Mouse (Mus musculus) midbrain, embryonic 12.5 days (tissue): ENCODE measurements around the gene Pmp22. TPM values are rescaled to one million over a fixed set of nuclear protein-coding genes. Genes with fewer than 3 reads are reported as not detected.

Experiments
- ATAC-seq: fragments of 200-750 bp; cut with Nextera tagmentation; 2 replicates; pipeline ENCODE4 v1.8.0; 2017; ENCODE audit warnings: low read depth, moderate TSS enrichment, moderate library complexity; ENCODE audit not compliant: low FRiP score
- H3K27ac ChIP-seq: fragments of 300-500 bp; sonication (generic); replicated peaks from 2 replicates; pipeline ENCODE4 v1.5.1; 2016; ENCODE audit warnings: mild to moderate bottlenecking
- H3K27me3 ChIP-seq: fragments of 300-500 bp; sonication (generic); 2 replicates; pipeline ENCODE4 v1.6.1; 2016; ENCODE audit warnings: mild to moderate bottlenecking
- H3K36me3 ChIP-seq: fragments of 300-500 bp; sonication (generic); 2 replicates; pipeline ENCODE4 v1.6.1; 2016
- H3K4me1 ChIP-seq: fragments of 300-500 bp; sonication (generic); 2 replicates; pipeline ENCODE4 v1.6.1; 2016
- H3K4me2 ChIP-seq: fragments of 300-500 bp; sonication (generic); replicated peaks from 2 replicates; pipeline ENCODE4 v1.6.1; 2016; ENCODE audit warnings: mild to moderate bottlenecking, moderate library complexity
- H3K4me3 ChIP-seq: fragments of 300-500 bp; sonication (generic); 2 replicates; pipeline ENCODE4 v1.5.1; 2016; ENCODE audit warnings: mild to moderate bottlenecking
- H3K9ac ChIP-seq: fragments of 300-500 bp; sonication (generic); replicated peaks from 2 replicates; pipeline ENCODE4 v1.6.1; 2016; ENCODE audit warnings: mild to moderate bottlenecking, moderate library complexity
- H3K9me3 ChIP-seq: fragments of 300-500 bp; sonication (generic); 2 replicates; pipeline ENCODE4 v1.6.1; 2016; ENCODE audit warnings: mild to moderate bottlenecking
- WGBS: fragments of 180-500 bp; shearing (Covaris S2); methylation state at CpG from one replicate; pipeline ENCODE4 v1.1.7; 2016; 5-methylcytosine and 5-hydroxymethylcytosine counted together
- polyA plus RNA-seq: library from polyadenylated mRNA; unstranded; fragments of >200 nt; fragmentation: Nextera tagmentation; extraction: Ambion mirVana; gene quantifications from 2 replicates; pipeline ENCODE4 v1.2.1, GENCODE M21; 2016

Pmp22 gene
- polyA plus RNA-seq, 1 experiment from 2014 or later, result 41.6 TPM

DNA sequence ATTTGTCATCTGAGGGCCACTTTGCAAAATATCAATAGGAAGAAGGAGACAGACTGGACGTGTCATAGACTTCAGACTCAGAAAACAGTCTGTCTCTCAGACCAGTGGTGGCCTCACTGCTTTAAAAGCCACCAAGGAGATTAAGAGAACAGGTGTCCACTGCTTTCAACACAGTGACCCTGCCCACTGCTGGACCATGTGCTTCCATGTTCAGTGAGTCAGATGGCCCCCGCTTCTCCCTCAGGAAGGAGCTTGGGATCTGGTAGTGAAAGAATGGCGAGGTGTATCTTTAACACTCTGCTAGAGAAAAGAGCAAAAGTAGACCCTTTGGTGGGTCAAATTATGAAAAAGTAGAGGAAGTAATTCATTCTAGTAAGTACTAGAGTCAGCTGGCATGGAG lies 18.5 kb upstream of the Pmp22 start:
- Histone ChIP-seq H3K9ac (no peak overlapping the region), H3K4me2 (no peak overlapping the region), H3K4me1 (0 out of 2 replicates have a peak, but pooled peaks cover 4% of the 10 kb centered on the region), H3K9me3 (no peaks in the 10 kb centered on the region), H3K27me3 (no peaks in the 10 kb centered on the region), H3K27ac (no peak overlapping the region), H3K36me3 (no peaks in the 10 kb centered on the region), H3K4me3 (no peak overlapping the region)
- WGBS, result 88% methylated on average over 3 of the region's 3 CpGs
- no peak for ATAC-seq

DNA sequence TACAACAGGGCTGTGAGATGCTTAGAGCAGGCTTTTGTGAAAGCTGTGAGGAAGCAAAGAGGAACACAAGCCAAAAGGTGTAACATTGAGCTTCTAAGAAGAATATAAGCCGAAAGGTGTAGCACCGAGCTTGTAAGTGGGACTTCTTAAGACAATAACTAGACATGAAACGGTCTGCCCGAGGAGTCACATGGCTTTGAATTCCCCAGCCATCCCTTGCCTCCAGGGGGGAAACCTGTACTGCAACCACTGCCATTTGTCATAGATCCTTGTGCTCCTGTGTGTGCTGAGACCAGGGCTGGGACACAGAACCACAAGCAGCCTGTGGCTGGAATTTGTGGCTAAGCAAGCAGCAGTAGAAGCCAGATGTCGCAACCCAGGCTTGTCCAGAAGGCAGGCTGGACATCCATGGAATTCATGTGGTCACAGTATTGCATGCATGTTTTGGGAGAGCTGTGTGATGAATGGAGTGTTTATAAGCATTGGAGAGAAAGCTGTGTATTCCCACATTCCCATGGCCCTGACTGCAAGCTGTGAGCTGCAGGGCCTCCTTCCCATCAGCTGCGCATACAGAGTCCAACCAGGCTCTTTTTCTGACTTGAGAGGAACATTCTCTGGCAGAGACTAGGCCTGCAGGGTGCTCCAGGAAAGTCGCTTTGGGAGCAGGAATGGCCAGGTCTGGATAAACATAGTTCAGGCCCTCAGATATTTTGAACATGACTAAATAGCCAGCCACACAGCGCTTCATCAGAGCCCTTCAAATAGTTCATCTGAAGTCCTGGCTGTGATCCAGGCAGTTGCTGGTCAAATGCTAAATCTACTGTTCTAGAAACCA lies 13.8 kb upstream of the Pmp22 start:
- ATAC-seq, result no peak
- WGBS, result 84% methylated on average over 8 of the region's 8 CpGs

DNA sequence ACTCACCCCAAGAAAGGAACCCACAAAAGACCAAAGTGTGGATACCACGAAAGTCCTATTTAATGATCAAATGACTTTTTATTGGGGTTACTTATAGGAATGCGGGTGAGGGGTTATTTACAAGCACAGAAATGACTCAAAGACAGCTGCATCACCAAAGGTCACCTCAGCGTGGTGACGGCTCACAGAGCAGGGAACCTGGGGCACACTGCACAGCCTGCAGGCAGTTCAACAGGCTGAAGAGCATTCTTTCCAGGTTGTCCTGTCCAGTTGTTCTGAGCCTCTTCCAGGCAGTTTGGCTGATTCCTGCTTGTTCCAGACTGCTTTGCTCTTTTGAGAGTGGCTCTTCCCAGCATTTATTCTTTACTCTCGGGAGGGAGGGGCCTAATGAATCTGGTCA lies 12.1 kb upstream of the Pmp22 start:
- no peaks in the 10 kb centered on the region for H3K9me3 ChIP-seq
- no peak overlapping the region for H3K9ac ChIP-seq
- 90% methylated on average over 5 of the region's 5 CpGs for WGBS
- H3K4me1 ChIP-seq, result no peaks in the 10 kb centered on the region
- no peak for ATAC-seq
- no peaks in the 10 kb centered on the region for H3K36me3 ChIP-seq
- H3K27me3 ChIP-seq, result no peaks in the 10 kb centered on the region
- no peak overlapping the region for H3K4me2 ChIP-seq
- no peak overlapping the region for H3K27ac ChIP-seq
- H3K4me3 ChIP-seq, result no peak overlapping the region

More for the DNA sequence above, 13.8 kb upstream of the Pmp22 start:
- H3K9ac ChIP-seq, result no peak overlapping the region
- no peaks in the 10 kb centered on the region for H3K4me1 ChIP-seq
- no peak overlapping the region for H3K4me3 ChIP-seq
- no peak overlapping the region for H3K27ac ChIP-seq
- no peak overlapping the region for H3K4me2 ChIP-seq
- no peaks in the 10 kb centered on the region for H3K36me3 ChIP-seq
- H3K27me3 ChIP-seq, result no peaks in the 10 kb centered on the region
- H3K9me3 ChIP-seq, result no peaks in the 10 kb centered on the region

DNA sequence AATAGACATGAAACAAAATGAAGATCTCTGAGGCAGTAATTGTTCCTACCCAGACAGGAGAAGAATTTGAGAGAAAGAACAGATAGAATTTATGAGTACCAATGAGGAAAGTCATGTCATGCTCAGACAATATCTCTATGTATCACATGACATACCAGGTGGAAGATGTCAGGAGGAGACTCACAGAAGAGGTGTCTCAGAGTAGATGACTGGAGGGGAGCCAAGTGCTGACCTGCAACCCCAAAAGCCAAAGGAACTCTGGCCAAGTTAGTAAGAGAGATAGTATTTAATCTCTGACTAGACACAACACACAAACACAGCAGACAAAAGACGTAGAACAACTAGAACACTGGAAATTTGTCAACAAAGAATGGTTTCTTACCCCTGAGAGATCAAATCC lies 11.5 kb upstream of the Pmp22 start:
- no peak for ATAC-seq
- Histone ChIP-seq H3K9ac (no peak overlapping the region), H3K9me3 (no peaks in the 10 kb centered on the region), H3K27ac (no peak overlapping the region), H3K27me3 (no peaks in the 10 kb centered on the region), H3K36me3 (no peaks in the 10 kb centered on the region), H3K4me3 (no peak overlapping the region), H3K4me2 (no peak overlapping the region), H3K4me1 (no peaks in the 10 kb centered on the region; the same call in 1 of the 2 replicates)
- WGBS, result 94% methylated on average over 1 of the region's 1 CpGs

DNA sequence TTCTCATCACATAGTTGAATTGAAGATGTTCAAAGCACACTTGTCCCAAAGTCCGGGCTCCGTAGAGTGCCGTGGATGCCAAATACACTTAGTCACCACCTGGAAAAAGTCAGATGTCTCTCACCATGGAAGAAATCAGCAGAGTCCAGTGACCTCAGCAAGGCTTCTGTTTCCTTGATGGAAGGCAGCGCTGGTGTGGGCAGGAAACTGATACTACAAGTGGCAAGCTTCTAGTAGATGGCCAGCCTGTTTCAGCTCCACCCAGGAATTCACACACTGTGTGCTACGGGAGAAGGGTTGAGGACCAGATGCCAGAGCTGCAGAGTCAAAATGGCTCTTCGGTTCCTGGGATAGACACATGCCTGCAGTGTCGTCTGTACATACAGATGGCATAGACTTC lies 9.0 kb upstream of the Pmp22 start:
- H3K4me3 ChIP-seq, result no peak overlapping the region
- WGBS, result 91% methylated on average over 7 of the region's 7 CpGs
- H3K27me3 ChIP-seq, result no peaks in the 10 kb centered on the region
- no peaks in the 10 kb centered on the region; the same call in 1 of the 2 replicates for H3K4me1 ChIP-seq
- H3K36me3 ChIP-seq, result no peaks in the 10 kb centered on the region
- H3K4me2 ChIP-seq, result no peak overlapping the region
- no peak overlapping the region for H3K9ac ChIP-seq
- no peaks in the 10 kb centered on the region for H3K9me3 ChIP-seq
- no peak overlapping the region for H3K27ac ChIP-seq
- ATAC-seq, result no peak

DNA sequence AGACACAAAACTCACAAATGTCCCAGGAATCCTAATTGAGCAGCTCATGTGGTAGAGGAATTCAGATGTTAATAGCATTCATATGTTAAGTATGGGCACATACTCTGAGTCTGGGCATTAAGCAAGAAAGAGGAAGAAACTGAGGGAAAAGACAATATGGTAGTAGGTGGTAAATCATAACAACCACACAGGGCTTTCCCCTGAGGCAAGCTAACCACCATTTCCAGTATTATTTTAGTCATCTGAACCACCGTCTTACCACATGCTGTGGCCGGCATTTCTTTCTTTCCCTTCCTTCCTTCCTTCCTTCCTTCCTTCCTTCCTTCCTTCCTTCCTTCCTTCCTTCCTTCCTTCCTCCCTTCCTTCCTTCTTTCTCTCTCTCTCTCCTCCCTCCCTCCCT lies 6.5 kb upstream of the Pmp22 start:
- H3K9me3 ChIP-seq, result no peaks in the 10 kb centered on the region
- H3K27me3 ChIP-seq, result no peaks in the 10 kb centered on the region
- H3K27ac ChIP-seq, result no peak overlapping the region
- ATAC-seq, result no peak
- no peak overlapping the region for H3K4me3 ChIP-seq
- WGBS, result 68% methylated on average over 2 of the region's 2 CpGs
- H3K9ac ChIP-seq, result no peak overlapping the region
- H3K36me3 ChIP-seq, result no peaks in the 10 kb centered on the region
- no peaks in the 10 kb centered on the region; the same call in 1 of the 2 replicates for H3K4me1 ChIP-seq
- H3K4me2 ChIP-seq, result no peak overlapping the region

DNA sequence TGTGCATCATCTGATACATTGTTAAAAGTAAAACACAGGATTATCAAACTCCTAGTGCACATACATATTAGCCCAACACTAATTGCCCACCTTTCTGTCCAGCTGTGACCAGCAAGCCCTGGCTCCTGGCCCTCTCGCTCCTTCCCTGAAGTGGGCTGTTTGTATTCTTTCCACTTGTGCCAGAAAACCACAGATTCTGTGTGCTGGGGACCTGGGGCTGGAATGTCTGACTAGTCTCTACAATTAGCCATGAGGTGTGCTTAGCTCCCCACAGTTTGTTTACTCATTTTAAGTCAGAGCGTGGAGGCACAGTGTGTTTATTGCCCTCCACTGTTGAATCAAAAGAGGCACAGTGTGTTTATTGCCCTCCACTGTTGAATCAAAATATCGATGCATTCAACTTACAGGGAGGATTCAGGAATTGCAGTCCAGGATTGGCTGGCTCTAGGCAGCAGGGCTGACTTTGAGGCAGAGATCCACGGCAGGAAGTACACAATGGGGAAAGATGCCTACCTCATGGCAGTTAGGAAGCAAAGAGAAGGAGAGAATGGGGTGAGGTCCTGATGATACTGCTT lies 5.9 kb upstream of the Pmp22 start:
- H3K27me3 ChIP-seq, result peaks cover 4% of the 10 kb centered on the region; the same call in 1 of the 2 replicates
- H3K9me3 ChIP-seq, result no peaks in the 10 kb centered on the region
- 68% methylated on average over 4 of the region's 4 CpGs for WGBS
- no peak for ATAC-seq
- no peak overlapping the region for H3K9ac ChIP-seq
- H3K4me3 ChIP-seq, result no peak overlapping the region
- no peak overlapping the region for H3K27ac ChIP-seq
- H3K4me1 ChIP-seq, result no peaks in the 10 kb centered on the region; the same call in 1 of the 2 replicates
- H3K4me2 ChIP-seq, result no peak overlapping the region
- no peaks in the 10 kb centered on the region for H3K36me3 ChIP-seq

DNA sequence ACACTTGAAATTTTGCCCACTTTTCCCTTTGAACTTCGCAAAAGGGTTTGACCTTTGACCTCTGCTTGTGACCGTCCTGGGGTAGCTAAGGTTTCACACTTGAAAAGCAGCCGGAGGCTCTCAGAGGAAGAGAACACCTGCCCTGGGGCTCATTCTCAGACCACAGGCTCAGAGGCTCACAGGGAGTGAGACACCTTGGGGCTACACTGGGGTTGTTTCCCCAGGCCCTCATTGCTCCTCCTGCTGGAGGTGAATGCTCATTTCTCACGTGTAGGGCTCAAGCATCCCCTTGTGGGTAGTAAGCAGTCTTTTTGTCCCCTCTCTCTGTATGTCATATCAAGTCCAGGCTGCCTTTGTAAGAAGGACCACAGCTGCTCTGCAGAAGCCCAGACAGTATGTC lies 4.5 kb upstream of the Pmp22 start:
- WGBS, result 9% methylated on average over 4 of the region's 4 CpGs
- H3K4me1 ChIP-seq, result no peaks in the 10 kb centered on the region; the same call in 1 of the 2 replicates
- H3K27me3 ChIP-seq, result peaks cover 19% of the 10 kb centered on the region
- no peak for ATAC-seq
- H3K4me3 ChIP-seq, result no peak overlapping the region
- H3K27ac ChIP-seq, result no peak overlapping the region
- no peak overlapping the region for H3K9ac ChIP-seq
- no peaks in the 10 kb centered on the region for H3K36me3 ChIP-seq
- H3K4me2 ChIP-seq, result no peak overlapping the region
- no peaks in the 10 kb centered on the region for H3K9me3 ChIP-seq

DNA sequence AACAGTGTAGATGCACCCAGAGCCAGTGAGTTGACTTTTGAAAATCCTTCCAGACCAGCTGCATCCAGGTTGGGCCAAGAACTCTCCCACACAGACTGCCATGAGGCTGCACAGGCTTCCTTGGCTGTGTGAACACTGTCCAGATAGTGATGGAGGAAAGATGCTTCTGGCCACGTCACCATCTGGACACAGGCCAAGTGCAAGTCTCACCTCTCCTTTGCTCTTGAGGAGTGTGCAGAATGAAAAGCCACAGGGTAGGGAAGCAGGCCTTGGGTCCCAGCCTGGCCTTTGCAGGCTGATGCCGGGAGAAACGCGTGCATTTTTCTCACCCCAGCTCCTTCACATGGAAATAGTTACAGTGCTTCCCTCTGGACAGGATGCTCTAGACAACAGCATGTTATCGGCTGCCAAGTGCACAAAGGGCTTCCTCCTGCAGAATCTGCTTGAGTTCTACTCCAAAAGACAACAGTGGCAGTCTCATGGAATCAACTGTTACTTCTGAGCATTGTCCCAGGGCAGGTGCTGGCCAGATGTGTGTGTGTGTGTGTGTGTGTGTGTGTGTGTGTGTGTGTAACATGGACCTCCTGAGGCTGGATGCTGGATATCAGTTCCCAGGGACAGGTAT lies 2.8 kb upstream of the Pmp22 start:
- 75% methylated on average over 5 of the region's 5 CpGs for WGBS

DNA sequence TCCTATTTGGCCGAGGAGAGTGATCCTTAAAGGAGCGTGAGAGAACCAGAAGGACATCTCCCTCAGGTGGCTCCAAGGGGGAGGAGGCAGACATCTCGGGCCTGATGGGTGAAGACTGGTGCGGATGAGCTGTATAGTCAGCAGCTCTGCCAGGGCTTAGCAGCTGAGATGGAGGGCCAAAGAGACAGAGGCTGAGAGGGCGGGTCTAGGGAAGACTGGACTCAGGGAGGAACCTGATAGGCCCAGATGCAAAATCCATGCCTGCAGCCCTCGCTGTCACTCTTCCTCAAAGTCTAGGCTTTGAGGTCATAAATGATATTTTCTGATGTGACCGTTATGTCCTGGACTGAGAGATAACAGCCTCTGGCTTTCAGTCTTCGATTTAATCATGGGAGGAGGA lies 1.8 kb upstream of the Pmp22 start:
- WGBS, result 81% methylated on average over 8 of the region's 8 CpGs
- no peak for ATAC-seq
- no peak overlapping the region for H3K9ac ChIP-seq
- peaks cover 45% of the 10 kb centered on the region for H3K27me3 ChIP-seq
- no peaks in the 10 kb centered on the region for H3K9me3 ChIP-seq
- no peak overlapping the region for H3K27ac ChIP-seq
- no peaks in the 10 kb centered on the region for H3K36me3 ChIP-seq
- no peak overlapping the region for H3K4me2 ChIP-seq
- peaks cover 9% of the 10 kb centered on the region for H3K4me1 ChIP-seq
- H3K4me3 ChIP-seq, result no peak overlapping the region

More for the DNA sequence above, 2.8 kb upstream of the Pmp22 start:
- H3K9ac ChIP-seq, result no peak overlapping the region
- ATAC-seq, result no peak
- H3K4me1 ChIP-seq, result peaks cover under 1% of the 10 kb centered on the region
- no peaks in the 10 kb centered on the region for H3K36me3 ChIP-seq
- H3K27ac ChIP-seq, result no peak overlapping the region
- H3K4me3 ChIP-seq, result no peak overlapping the region
- H3K4me2 ChIP-seq, result no peak overlapping the region
- peaks cover 35% of the 10 kb centered on the region for H3K27me3 ChIP-seq
- no peaks in the 10 kb centered on the region for H3K9me3 ChIP-seq

DNA sequence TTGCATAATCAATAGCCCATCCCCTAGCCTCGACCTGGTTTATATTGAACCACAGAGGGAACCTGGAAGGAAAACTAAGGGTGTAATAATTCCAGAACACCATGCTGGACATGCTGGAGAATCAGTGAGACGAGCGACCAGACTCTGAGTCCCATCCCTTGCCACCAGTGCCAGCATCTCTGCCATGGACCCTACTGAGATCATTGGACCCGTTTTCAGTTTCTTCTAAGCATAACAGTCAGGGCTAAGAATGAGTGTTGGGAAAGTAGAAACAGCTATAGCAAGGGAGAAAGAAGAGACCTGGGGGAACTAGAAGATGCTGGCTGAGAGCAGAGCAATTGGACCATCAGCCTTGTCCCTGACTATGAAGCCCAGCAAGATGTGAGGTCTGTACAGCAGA lies 1.3 kb upstream of the Pmp22 start:
- Histone ChIP-seq H3K4me2 (no peak overlapping the region), H3K36me3 (no peaks in the 10 kb centered on the region), H3K4me3 (no peak overlapping the region), H3K27me3 (peaks cover 51% of the 10 kb centered on the region), H3K9me3 (no peaks in the 10 kb centered on the region), H3K4me1 (peaks cover 14% of the 10 kb centered on the region), H3K9ac (no peak overlapping the region), H3K27ac (no peak overlapping the region)
- no peak for ATAC-seq
- WGBS, result 74% methylated on average over 4 of the region's 4 CpGs

DNA sequence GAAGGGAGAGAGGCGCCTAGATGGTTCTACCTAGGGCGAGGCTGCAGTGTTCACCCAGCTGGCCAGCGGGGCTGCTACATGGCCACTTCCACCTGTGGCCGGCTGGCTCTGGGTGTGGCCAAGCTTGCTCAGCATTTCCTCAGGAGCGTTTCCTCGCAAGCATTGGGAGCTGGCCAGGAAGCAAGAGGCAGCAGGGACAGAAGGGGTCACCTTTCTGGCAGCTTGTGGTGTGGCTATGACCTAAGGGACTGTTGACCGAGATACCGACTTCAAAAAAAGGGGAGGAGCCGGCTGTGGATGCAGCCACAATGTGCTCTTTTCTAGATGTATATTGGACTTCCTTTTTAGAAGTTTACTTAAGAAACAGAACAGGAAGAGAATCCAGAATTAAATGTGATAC lies 593 bp downstream of the Pmp22 start:
- H3K27ac ChIP-seq, result no peak overlapping the region
- no peak for ATAC-seq
- WGBS, result 71% methylated on average over 9 of the region's 9 CpGs
- H3K27me3 ChIP-seq, result peaks cover 69% of the 10 kb centered on the region
- no peak overlapping the region for H3K4me3 ChIP-seq
- peaks cover 22% of the 10 kb centered on the region for H3K4me1 ChIP-seq
- H3K4me2 ChIP-seq, result no peak overlapping the region
- no peak overlapping the region for H3K9ac ChIP-seq
- H3K36me3 ChIP-seq, result no peaks in the 10 kb centered on the region
- H3K9me3 ChIP-seq, result no peaks in the 10 kb centered on the region
